Mouse (Mus musculus) natural killer cell, adult 2 months (primary cell): ENCODE measurements around the gene Pkib.

ENCODE experiments used
- DNase-seq, 2 experiments: peaks; one replicate each; pipeline ENCODE4 v3.0.0; 2022; ENCODE audit warnings: low spot score in 2 of 2

Gene Pkib

DNA sequence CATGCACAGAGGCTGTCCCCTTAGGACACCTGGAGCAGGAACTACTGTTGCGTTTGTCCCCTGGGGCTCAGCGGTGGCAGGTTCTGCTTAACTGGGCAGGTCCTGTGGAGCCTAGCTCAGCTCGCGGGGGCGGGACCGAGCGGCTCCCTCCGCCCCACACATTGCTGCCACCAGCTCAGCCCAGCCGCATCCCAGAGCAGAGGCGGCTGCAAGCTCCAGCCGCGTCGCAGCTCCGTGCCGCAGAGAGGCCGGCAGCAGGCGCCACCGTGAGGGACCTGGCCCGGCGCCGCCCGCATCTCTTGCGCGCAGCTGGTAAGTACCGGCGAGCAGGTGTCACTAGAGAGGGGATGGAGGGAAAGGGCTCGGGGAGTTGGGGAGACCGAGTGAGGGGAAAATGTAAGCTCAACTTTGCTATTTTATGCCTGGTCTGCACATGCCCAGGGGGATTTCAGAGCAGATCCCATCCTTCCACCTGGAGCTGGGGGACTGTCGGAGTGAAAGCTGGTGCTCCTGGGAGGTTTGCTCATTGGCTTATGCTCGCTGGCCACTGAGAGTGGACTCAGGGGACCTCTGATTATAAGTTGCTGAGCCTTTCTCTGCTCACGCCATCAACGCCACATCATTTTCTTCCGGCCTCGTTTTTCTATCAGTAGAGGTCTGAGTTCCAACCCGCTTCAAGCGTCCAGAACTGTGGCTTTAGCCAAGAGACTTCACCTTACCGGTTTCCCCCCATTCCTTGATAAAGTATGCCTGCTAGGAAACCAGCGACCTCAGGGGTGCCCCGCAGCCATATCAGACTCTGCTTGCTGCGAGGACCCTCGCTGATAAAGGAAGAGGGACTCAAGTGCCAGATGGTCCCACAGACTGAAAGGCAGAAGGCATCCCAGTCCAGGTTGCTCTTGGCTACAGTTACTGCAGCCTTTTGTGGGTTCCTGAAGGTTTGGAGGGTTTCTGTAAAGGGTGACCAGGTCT is at the start of gene Pkib:
Gene Pkib (plus strand): TSS at position 86 of the 972 bp plus-strand sequence.
- DNase-seq: peak in 1 of 2 experiments; percentile 80

- DNase-seq: peak in 1 of 2 experiments; percentile 32
These were observed 47.9 kb upstream of the Pkib start for GRCm38 (mm10) chr10:57583927-57584326.

- no peak for DNase-seq
These were observed 37.5 kb upstream of the Pkib start for GRCm38 (mm10) chr10:57594266-57594665.

- DNase-seq: no peak
These were observed 34.6 kb upstream of the Pkib start for GRCm38 (mm10) chr10:57597172-57597571.

- DNase-seq: peak in 1 of 2 experiments; percentile 31
These were observed 28.8 kb upstream of the Pkib start for GRCm38 (mm10) chr10:57602951-57603350.

DNA sequence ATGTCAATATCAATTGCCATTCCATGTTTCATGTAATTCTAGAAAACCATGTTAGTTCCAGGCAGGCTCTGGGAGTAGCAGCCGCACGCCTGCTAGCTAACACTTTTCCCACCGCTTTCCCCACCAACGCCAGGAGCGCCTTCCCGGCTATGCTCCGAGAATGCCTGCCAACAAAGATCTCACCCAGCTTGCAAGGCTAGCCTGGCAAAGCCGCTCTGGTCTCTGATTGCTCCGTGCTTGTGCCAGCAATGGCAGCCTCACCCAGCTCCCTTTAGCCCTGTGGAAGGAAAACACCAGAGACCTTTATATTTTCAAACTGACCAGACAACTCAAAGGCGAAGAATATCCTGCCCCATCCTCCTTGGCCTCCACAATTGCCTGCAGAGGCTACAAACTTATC is 8.5 kb upstream of the Pkib start:
- DNase-seq: no peak

DNA sequence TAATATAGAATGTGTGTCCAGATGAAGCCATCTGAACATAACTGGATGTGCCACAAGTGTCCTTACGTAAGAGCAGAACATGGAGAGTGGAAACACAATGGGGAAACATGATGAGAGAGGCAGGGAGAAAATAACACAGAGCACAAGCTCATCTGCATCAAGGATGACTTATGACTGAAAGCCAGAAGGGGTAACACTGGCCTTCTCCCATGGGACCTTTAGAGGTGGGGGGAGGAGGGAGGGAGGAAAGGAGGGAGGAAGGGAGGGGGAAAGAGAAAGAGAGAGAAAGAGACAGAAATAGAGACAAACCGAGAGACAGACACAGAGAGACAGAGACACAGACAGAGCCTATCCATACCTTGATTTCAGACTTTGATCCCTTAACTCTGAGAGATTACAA is 4.0 kb upstream of the Pkib start:
- DNase-seq: no peak

- no peak for DNase-seq
These were observed 1.2 kb upstream of the Pkib start for GRCm38 (mm10) chr10:57630557-57630956.

DNA sequence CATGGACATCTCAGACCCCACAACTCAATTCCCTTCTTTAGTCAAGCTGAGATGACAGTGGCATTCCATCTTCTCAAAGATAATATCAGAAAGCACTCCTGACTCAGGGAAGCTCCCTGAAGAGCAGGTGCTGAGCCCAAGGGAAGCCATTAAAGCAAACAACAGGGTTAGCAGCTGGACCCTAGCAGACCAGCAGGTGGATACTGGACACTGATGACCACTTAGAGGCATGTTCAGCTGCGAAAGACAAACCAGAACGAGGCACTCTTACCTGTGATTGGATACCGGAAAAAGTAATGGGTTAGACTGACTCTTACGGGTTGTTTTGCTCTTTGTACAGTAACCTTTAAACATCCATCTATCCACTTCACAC is 1.1 kb downstream of the Pkib start:
- DNase-seq: no peak

- no peak for DNase-seq
These were observed 5.2 kb downstream of the Pkib start for GRCm38 (mm10) chr10:57636970-57637369.

DNA sequence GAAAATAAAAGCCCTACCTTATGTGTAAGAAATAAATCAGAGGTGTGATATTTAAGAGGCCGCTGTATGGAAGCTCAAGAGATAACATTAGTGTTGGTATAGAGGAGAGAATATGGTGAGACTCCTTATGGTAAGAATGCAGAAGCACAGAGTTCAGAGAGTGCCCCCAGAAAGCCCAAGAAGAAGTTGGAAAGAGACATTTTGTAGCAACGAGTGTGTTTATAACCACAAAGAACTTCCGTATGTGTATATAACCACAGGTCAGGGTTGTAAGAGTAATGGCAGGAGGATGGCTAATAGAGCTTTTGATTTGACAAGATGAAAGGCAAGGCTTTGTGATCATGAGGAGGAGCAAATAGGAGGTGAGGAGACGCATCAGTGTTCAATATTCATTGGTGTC is 6.5 kb downstream of the Pkib start:
- no peak for DNase-seq

DNA sequence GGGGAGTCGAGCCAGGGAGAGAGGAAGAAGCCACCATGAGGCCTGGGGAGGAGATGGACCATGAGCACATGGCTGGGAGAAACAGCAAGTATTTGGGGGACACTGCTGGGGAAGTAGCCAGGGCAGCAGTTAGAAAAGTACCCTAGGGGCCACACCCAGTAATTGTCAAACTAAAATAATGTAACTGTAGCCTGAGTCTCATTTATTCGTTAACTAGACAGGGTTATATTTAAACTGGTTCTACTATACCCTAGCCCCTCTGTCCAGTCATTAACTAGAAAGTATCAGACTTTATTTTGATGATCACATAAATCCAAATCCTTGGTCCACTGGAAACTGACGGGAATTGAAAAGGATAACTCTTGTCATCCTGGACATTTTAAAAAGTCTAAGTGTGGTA is 7.8 kb downstream of the Pkib start:
- no peak for DNase-seq

- DNase-seq: no peak
These were observed 21.5 kb downstream of the Pkib start for GRCm38 (mm10) chr10:57653297-57653696.

DNA sequence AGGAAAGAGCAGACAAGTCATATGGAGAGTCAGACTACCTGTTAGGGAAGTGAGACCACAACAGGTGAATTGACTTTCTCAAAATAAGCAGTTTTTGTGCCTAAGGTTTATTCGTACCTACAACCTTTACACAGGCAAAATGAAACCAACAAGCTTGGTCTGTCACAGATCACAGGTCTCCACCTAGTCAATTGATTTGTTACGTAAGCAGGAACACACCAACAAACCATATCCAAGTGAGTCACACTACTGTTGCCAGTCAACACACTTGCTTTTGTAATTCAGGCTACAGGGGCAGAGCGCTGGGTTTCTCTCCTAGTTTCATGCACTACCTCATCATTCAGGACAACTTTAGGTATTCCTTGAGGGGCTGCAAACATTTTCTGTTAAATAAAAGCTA is 28.7 kb downstream of the Pkib start:
- DNase-seq: no peak

- no peak for DNase-seq
These were observed 32.0 kb downstream of the Pkib start for GRCm38 (mm10) chr10:57663758-57664157.

GRCm38 (mm10) chr10:57664253-57664652 is 32.5 kb downstream of the Pkib start:
- no peak for DNase-seq

- DNase-seq: no peak
These were observed 44.0 kb downstream of the Pkib start for GRCm38 (mm10) chr10:57675740-57676139.

DNA sequence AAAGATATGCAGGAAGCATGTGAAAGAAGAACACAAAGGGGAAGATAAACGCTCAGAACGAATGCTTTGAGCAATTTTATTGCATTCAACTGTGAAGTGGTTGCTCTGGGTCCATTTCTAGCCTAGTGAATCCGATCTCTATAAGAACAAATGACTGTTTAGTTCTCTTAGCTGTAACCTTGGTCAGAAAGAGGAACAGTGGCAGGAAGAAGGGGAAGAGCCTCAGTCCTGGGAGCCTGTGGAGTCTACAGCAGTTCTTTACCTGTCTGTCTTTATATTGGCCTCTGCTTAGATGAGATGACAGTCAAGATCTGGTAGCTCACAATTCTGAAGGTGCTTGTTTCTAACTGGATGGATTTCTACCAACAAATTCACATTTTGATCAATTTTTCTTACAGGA is 56.2 kb downstream of the Pkib start:
- no peak for DNase-seq

DNA sequence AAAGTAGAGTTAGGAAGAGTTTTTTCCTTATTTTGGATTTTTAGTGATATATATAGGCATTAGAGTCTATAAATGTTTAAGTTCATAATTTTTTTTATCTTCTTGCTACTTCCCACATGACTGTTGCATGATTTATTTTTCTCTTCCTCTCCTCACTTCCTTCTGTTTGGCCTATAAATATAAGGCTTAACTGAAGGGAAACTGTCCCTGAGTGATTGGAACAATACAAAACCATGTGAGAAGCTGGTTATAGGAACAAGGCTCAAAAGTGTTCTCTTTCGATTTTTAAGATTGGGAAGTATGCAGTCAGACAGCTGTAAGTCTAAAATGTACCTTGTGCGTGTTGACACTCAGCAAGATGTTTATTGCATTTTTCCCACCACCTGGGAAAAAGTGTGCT is 58.4 kb downstream of the Pkib start:
- DNase-seq: no peak

DNA sequence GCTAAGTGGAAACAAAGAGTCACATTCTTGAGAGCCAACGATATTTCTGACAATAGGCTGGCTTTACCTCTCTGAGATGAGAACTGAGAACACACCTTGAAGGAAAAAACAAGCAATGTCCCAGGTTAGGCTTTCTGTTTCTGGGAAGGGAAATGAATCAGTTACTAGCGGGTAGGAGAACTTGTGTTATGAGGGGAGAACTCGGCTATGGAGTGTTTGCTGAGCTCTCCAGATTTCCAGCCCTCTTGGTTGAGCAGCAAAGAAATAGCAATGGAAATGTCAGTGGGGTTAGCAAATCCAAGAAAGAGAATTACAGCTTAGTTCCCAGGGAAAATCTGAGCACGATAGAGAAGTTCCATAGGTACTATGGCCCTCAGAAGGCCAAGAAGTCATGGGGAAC is 70.5 kb downstream of the Pkib start:
- DNase-seq: no peak

- no peak for DNase-seq
These were observed 89.3 kb downstream of the Pkib start for GRCm38 (mm10) chr10:57721035-57721434.

GRCm38 (mm10) chr10:57722363-57722762 is 90.6 kb downstream of the Pkib start:
- DNase-seq: no peak

- peak in 1 of 2 experiments; percentile 58 for DNase-seq
These were observed 95.9 kb downstream of the Pkib start for GRCm38 (mm10) chr10:57727666-57728065.

DNA sequence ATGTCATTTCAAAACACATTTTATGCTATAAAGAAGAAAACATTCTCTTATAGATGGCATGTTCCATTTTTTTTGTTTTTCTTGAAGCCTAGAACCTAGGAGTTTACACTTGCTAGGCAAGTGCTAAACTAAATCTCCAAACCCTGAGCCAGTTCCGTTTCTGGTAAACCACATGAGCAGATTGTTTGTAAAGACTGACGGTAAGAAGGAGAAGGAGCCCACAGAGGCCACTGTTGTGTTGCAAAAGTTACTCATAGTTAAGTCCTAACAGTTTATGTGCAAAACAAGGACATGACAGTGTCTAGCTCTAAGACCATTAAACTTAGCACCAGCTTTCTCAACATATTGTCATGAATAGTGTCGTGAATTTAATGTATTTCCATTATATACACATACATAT is 99.9 kb downstream of the Pkib start:
- no peak for DNase-seq
